Mouse (Mus musculus) E14TG2a.4 (cell line): Measurements from ENCODE around the gene Prkg1.

Experiments
- CTCF ChIP-seq: conservative IDR thresholded peaks from 2 replicates; pipeline ENCODE4 v1.5.1; 2014; ENCODE audit warnings: low read length
- NANOG ChIP-seq: IDR thresholded peaks from 2 replicates; pipeline ENCODE4 v1.6.1; 2014; ENCODE audit warnings: borderline replicate concordance, low read length, mixed read lengths

DNA sequence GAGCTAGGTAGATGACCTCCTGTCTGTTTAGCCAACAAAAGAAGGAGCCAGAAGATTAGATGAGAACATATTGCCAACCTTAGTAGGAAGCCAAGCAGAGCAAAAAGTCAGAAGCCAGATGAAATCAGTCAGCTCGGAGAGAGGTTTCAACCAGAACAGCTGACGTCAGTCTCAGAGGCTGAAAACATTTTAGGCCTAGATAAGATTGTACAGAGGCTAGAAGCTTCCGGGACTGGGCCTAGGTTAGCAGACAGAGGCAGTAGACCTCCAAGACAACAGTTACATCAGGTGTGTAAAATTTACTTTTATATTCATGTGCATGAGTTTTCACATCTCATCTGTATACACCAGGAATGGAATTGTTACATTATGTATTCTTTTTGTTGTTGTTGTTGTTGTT, 665.5 kb downstream of the Prkg1 start:
- TF ChIP-seq CTCF, result no peak
- no peak for TF ChIP-seq NANOG
